Mouse (Mus musculus) left cerebral cortex, postnatal 36 days (tissue): ENCODE measurements around the gene Neurl1a. TPM values are rescaled to one million over a fixed set of nuclear protein-coding genes. Genes with fewer than 3 reads are reported as not detected.

ENCODE experiments used
- DNase-seq, 2 experiments: peaks; one replicate each; pipeline ENCODE4 v3.0.0; 2021 to 2022; ENCODE audit warnings: low spot score in 2 of 2, mixed read lengths in 1 of 2
- intact Hi-C: fragments of 180-260 bp; cut with DNase I; formaldehyde crosslinking; loops from one replicate; pipeline ENCODE4 v1.15.1; 2025
- total RNA-seq, 2 experiments: library from RNA; stranded (reverse); gene quantifications; 2 replicates each; pipeline ENCODE4 v1.2.3; 2021

Neurl1a gene
- total RNA-seq, 2 experiments from 2014 or later, result 201 to 207 TPM

- no peak for DNase-seq
- intact Hi-C loops, result no loop called here
Observed at GRCm38 (mm10) chr19:47230682-47231081, 52.1 kb downstream of the Neurl1a start.

GRCm38 (mm10) chr19:47231389-47231788, 52.8 kb downstream of the Neurl1a start:
- intact Hi-C loops, result no loop called here
- DNase-seq, result no peak

GRCm38 (mm10) chr19:47232077-47232865, 53.7 kb downstream of the Neurl1a start:
- intact Hi-C loops, result no loop called here
- no peak for DNase-seq

DNA sequence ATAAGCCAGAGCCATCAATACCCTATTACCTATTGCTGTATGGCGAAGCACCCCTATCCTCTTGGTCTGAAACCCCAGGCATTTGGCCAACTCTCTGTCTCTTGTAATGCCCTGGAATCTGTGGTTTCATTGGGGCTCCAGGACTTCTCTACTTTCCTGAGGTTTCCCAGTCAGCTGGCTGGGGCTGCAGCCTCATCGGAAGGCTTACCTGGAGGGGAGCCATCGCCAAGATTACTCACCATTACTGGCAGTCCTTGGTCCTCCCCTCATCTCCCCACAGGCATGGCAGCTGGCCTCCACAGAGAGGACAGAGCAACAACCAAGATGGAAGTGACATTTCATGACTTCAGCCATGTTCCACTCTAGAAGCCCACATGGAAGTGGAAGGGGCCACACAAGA, 54.5 kb downstream of the Neurl1a start:
- no peak for DNase-seq
- intact Hi-C loops, result no loop called here

DNA sequence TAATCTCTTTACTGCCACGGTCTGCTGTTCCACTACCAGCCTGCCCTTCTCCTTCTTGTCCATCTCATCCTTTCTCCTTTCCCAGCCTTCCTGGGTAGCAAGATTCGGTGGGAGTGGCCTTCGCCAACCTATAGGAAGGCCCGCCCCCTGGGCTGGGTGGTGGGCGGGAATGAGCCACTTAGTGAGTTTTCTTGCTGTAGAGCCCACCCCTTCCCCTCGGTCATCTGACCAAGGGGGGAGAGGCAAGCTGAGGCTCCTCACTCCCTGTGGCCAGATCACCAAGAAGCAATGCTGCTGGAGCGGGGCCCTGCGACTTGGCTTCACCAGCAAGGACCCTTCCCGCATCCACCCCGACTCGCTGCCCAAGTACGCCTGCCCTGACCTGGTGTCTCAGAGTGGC, 61.5 kb downstream of the Neurl1a start:
- no peak for DNase-seq
- intact Hi-C loops, result no loop called here

GRCm38 (mm10) chr19:47240957-47241356, 62.3 kb downstream of the Neurl1a start:
- DNase-seq, result no peak
- intact Hi-C loops, result no loop called here

- DNase-seq, result no peak
- intact Hi-C loops, result no loop called here
Observed at GRCm38 (mm10) chr19:47242227-47242626, 63.6 kb downstream of the Neurl1a start.

DNA sequence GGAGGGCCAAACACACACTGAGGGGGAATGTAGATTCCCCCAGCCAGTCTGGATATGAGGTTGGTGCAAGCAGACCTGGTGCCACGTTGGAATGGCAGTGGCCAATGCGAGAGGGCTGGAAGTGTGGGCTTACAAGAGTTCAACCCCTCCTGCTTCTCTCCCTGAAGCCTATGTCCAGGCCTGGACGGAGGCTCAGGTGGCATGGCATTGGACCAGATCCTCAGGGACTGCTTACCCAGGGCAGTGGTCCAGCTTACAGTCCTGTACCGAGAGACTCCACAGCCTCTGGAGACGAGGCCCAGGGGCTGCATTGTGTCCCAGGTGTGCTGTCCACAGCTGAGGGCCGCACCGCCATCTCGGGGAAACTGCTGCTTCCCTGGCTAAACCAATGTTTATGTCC, 66.9 kb downstream of the Neurl1a start:
- no peak for DNase-seq
- intact Hi-C loops, result no loop called here

DNA sequence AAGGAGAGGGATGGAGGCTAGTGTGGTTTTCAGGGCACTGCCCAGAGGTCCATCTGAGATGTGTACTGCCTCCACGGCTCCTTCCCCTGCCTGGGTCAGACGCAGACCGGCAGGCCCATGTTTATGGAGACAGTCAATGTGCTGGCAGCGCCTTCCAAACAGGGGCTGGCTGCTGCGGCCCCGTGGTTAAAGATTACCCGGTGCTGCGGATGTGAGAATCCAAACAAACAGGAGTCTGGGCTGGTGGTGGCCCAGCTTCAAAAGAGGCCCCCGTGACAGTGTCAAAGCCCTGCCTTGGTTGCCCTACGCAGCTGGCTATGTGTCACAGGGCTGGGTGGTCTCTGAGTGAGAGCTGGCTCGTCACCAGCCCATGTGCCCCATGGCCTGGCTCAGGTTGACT, 69.2 kb downstream of the Neurl1a start:
- intact Hi-C loops, result no loop called here
- no peak for DNase-seq

GRCm38 (mm10) chr19:47248296-47248695, 69.7 kb downstream of the Neurl1a start:
- intact Hi-C loops, result no loop called here
- no peak for DNase-seq

DNA sequence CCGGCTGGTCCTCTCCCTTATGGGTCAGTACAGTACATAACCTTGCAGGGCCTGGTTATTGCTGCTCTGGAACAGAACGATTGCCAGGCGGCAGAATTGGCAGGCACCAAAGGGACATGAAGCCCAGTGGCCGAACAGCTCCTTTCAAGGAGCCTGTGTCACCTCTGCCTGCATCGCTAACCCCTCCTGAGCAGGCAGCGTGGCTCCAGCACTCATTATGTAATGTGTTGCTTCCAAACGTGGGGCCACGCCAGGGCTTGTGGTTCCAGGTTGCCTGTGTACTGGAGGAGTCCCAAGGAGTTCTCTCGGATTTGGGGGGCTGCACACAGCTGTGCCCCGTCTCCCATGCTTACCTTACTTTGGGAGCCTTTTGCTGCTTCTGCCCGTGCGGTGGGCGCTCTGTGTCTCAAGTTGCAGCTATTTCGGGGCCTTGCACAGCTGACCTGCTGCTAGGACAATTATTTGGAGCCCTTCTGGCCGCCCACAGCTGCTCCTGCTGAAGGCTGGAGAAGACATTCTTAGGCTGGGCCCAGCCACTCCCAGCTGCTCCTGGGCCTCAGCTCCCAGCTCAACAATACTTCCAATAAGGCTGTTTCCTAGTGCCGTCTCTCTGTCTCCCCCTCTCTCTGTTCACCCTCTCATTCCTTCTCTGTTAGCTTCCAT, 70.4 kb downstream of the Neurl1a start:
- no peak for DNase-seq
- intact Hi-C loops, result no loop called here

DNA sequence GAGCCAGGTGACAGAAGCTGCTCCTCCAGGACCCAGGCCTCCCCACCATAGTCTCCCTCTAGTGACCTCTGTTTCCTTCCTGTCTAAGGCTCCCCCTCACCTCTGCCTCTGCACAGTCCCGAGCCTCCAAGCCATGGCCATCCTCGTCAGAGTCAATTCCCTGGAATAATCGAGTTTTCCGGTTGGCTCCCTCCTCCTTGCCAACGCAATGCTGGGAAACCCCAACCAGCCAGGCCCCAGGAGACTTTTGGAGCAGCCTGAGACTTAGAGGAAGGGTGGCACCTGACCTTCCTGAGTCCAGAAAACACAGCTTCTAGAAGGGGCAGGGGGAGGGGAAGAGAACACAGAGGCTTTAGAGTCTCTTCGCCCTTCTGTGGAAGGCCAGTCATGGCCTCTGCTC, 72.3 kb downstream of the Neurl1a start:
- DNase-seq, result no peak
- intact Hi-C loops, result no loop called here

GRCm38 (mm10) chr19:47253053-47253628, 74.5 kb downstream of the Neurl1a start:
- intact Hi-C loops, result no loop called here
- DNase-seq, result no peak

- DNase-seq, result no peak
- intact Hi-C loops, result no loop called here
Observed at GRCm38 (mm10) chr19:47255036-47255435, 76.4 kb downstream of the Neurl1a start.

DNA sequence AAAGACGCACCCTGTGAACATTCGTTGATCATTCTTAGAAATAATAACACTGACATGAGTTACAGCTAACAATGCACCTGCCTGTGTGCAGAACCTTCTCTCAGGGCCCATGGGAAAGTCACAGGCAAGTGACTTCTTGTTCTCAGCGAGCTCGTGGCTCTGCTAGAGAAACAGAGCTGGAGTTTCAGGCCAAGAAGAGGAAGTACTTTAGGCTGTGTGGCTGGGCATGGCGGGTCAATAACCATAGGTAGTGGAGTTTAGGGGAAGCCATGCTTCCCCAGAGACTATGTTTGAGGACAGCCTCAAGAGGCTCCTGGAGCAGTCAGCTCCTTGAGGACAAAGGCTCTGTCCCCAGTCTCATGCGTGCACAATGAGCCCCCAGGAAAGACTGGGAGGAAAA, 77.3 kb downstream of the Neurl1a start:
- intact Hi-C loops, result no loop called here

DNA sequence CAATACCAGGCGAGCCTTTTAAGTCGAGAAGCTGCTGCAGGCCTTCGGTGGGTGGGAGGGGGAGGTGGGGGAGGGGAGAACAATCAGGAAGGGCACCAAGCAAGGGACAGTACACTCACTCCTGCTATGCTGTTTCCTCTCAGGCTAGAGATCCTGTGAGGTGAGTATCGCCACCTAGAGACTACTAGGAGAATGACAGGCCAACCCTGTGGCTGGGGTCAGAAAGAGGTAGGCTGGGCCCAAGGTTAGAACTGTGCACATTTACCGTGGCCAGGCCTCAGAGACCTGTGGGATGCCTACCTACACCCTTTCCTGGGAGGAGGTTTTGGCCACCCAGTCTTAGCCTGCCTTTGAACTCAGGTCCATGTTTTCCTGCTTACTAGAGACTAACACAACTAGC, 81.0 kb downstream of the Neurl1a start:
- DNase-seq, result no peak
- intact Hi-C loops, result loop anchor here (2.0 kb wide), 1 partner anchor 81 kb away; the partner anchor contains the start of gene Neurl1a

More for the DNA sequence above, 77.3 kb downstream of the Neurl1a start:
- no peak for DNase-seq

DNA sequence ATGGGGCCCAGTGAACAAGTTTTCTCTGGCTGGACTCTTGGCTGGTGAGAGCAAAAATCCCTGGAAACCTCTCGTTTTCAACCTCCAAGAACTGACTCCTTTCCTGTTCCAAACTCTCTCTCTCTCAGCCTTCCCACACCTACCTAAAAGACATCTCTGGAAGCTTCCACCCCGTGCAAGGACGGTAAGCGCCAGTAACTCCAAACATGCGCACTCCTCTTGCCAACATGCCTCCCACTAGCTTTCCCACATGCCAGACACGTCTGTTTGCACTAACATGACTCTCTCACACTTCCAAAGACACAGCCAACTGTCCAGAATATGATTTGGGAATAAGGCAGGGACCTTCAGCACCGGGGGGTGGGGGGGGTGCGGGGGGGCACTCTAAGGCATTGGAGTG, 82.6 kb downstream of the Neurl1a start:
- intact Hi-C loops, result no loop called here
- peak; percentile 68 to 76 for DNase-seq

DNA sequence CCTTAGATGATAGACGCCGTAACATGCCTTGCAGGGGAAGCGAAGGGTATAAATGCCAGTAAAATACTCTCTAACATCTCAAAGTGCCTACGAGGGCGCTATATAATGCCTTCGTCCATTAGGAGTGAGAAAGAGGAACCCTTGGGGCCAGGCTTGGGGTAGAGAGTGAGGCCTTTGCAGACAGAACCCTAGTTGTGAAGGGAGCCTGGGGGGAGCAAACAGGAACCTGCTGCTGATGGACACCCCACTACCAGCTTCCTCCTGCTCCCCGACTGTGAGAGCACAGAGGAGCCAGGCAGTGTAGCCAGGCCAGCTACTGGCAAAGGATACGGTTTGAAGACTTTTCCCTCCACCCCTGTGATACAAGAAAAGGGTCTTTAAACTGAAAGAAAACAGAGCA, 85.0 kb downstream of the Neurl1a start:
- intact Hi-C loops, result loop anchor here (1.0 kb wide), 1 partner anchor 76 kb away; no protein-coding TSS in a partner anchor
- no peak for DNase-seq

DNA sequence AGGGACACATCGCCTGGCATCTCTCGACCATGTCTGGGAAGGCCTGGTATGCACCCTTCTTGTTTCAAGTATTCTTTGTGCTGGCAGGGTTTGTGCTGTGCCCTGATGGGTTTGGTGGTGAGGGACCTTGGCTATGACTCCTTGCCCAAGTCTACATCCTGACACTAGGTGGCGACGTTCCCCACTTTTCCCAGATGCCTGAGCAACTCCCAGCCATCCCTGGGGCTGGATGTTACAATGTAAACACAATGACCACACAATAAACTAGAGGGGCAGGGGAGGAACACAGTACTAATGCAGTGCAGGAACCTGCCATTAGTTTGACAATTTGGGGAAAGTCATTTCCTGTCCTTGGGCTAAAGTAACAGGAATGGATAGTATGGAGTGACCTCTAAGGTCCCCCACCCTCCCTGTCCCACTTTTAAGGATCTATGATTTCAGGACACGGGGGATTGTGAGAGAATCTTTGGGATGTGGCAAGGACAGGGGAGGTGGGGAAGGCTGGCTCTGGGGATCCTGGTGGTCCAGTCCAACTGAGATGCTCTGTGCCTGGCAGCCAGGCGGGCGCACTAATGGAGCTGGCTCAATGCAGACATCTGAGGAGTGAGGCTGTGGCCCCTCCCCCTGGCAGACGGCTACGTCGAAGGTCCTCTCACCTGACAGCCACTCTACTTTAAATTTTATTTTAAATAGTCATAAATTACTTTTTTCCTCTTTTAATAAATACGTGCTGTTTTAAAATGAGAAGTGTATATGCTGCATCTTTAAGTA, 85.9 kb downstream of the Neurl1a start:
- intact Hi-C loops, result loop anchor here (1.0 kb wide), 1 partner anchor 75 kb away; no protein-coding TSS in a partner anchor
- peak; percentile 61 to 71 for DNase-seq
